Mouse (Mus musculus) testis, adult 10 weeks (tissue): ENCODE data around the gene Tmem198b. TPM values are rescaled to one million over a fixed set of nuclear protein-coding genes. Genes with fewer than 3 reads are reported as not detected.

Source experiments
- polyA plus RNA-seq: library from polyadenylated mRNA; stranded (reverse); fragments of 350-450 nt; fragmentation: Illumina TruSeq; extraction: RNeasy Lipid Tissue Mini Kit (QIAGEN cat#74804); gene quantifications from one replicate; pipeline ENCODE4 v1.2.3, GENCODE M21; 2014; ENCODE audit warnings: low read depth, low replicate concordance

Gene Tmem198b
- 2.5 TPM for polyA plus RNA-seq

GRCm38 (mm10) chr10:128804271-128805091 is at the start of gene Tmem198b:
Gene Tmem198b, minus strand, starts transcription at chr10:128804370.

GRCm38 (mm10) chr10:128821358-128822056 is 17.3 kb upstream of the Tmem198b start, which contains the start of gene Ormdl2:
Gene Ormdl2, minus strand, starts transcription at chr10:128821645.

GRCm38 (mm10) chr10:128817033-128817432 is 12.9 kb upstream of the Tmem198b start, which contains the start of gene Sarnp:
Gene Sarnp, plus strand, starts transcription at chr10:128817333.

GRCm38 (mm10) chr10:128803771-128804270 is 349 bp downstream of the Tmem198b start, which contains the start of gene Dnajc14:
Gene Dnajc14, plus strand, starts transcription at chr10:128804062.

GRCm38 (mm10) chr10:128790398-128791124 is 13.6 kb downstream of the Tmem198b start, which contains the start of gene Mmp19:
Gene Mmp19, plus strand, starts transcription at chr10:128790910.

Other genes starting within 250 kb of the Tmem198b start
- 83.5 TPM for gene Pa2g4, start 238.4 kb downstream of the Tmem198b start, polyA plus RNA-seq
- 0.55 TPM for gene Erbb3, start 214.7 kb downstream of the Tmem198b start, polyA plus RNA-seq
- gene Rps26, start 177.6 kb downstream of the Tmem198b start, polyA plus RNA-seq, result 5.4 TPM
- gene Ikzf4, start 158.4 kb downstream of the Tmem198b start, polyA plus RNA-seq, result 0.34 TPM
- gene Suox, start 130.3 kb downstream of the Tmem198b start, polyA plus RNA-seq, result 3.7 TPM
- gene Rab5b, start 108.1 kb downstream of the Tmem198b start, polyA plus RNA-seq, result 36.2 TPM
- 1.1 TPM for gene Pmel, start 100.2 kb downstream of the Tmem198b start, polyA plus RNA-seq
- gene Cdk2, start 99.3 kb downstream of the Tmem198b start, polyA plus RNA-seq, result 48.1 TPM
- gene Dgka, start 59.5 kb downstream of the Tmem198b start, polyA plus RNA-seq, result 70.4 TPM
- 2.4 TPM for gene Pym1, start 56.5 kb downstream of the Tmem198b start, polyA plus RNA-seq
- gene Mmp19, start 13.5 kb downstream of the Tmem198b start, polyA plus RNA-seq, result 1.0 TPM
- gene Dnajc14, start 308 bp downstream of the Tmem198b start, polyA plus RNA-seq, result 12.3 TPM
- 220 TPM for gene Sarnp, start 13.0 kb upstream of the Tmem198b start, polyA plus RNA-seq
- 89.0 TPM for gene Ormdl2, start 17.3 kb upstream of the Tmem198b start, polyA plus RNA-seq
- 1.2 TPM for gene Gdf11, start 87.3 kb upstream of the Tmem198b start, polyA plus RNA-seq
- 53.4 TPM for gene Cd63, start 96.6 kb upstream of the Tmem198b start, polyA plus RNA-seq
- 3.0 TPM for gene Rdh5, start 118.5 kb upstream of the Tmem198b start, polyA plus RNA-seq
- gene Bloc1s1, start 119.7 kb upstream of the Tmem198b start, polyA plus RNA-seq, result 5.1 TPM
- 1.0 TPM for gene Itga7, start 129.4 kb upstream of the Tmem198b start, polyA plus RNA-seq
- gene Mettl7b, start 156.6 kb upstream of the Tmem198b start, polyA plus RNA-seq, result 0.22 TPM
- not detected for gene Olfr9, start 185.1 kb upstream of the Tmem198b start, polyA plus RNA-seq
- not detected for gene Olfr763, start 206.4 kb upstream of the Tmem198b start, polyA plus RNA-seq
- not detected for gene Olfr764-ps1, start 235.5 kb upstream of the Tmem198b start, polyA plus RNA-seq
- gene Olfr765, start 245.6 kb upstream of the Tmem198b start, polyA plus RNA-seq, result not detected